Mouse (Mus musculus) regulatory T cell (primary cell): ENCODE results near the gene Rasgef1b.

Experiments used
- in situ Hi-C: fragments of 300-600 bp; cut with MboI, MseI; formaldehyde crosslinking; loops from one replicate; pipeline ENCODE4 v1.15.1; 2025; ENCODE audit warnings: high pct_unique_total_duplicates

Rasgef1b gene

GRCm38 (mm10) chr5:99224571-99225011 lies 504.3 kb downstream of the Rasgef1b start:
- in situ Hi-C loops = loop anchor here (25.0 kb wide), 1 partner anchor 863 kb away; no protein-coding TSS in a partner anchor

- in situ Hi-C loops = loop anchor here (25.0 kb wide), 1 partner anchor 863 kb away; no protein-coding TSS in a partner anchor
Measured at GRCm38 (mm10) chr5:99223869-99224498, 504.9 kb downstream of the Rasgef1b start.

GRCm38 (mm10) chr5:99218385-99218784 lies 510.5 kb downstream of the Rasgef1b start:
- in situ Hi-C loops = loop anchor here (25.0 kb wide), 1 partner anchor 869 kb away; no protein-coding TSS in a partner anchor

- in situ Hi-C loops = loop anchor here (25.0 kb wide), 1 partner anchor 871 kb away; no protein-coding TSS in a partner anchor
Measured at GRCm38 (mm10) chr5:99216588-99217152, 512.2 kb downstream of the Rasgef1b start.

GRCm38 (mm10) chr5:99215207-99216157 lies 513.4 kb downstream of the Rasgef1b start:
- in situ Hi-C loops = loop anchor here (25.0 kb wide), 1 partner anchor 872 kb away; no protein-coding TSS in a partner anchor

- in situ Hi-C loops = loop anchor here (25.0 kb wide), 1 partner anchor 873 kb away; no protein-coding TSS in a partner anchor
Measured at GRCm38 (mm10) chr5:99214400-99214799, 514.5 kb downstream of the Rasgef1b start.

- in situ Hi-C loops = loop anchor here (25.0 kb wide), 1 partner anchor 874 kb away; no protein-coding TSS in a partner anchor
Measured at GRCm38 (mm10) chr5:99213211-99213610, 515.7 kb downstream of the Rasgef1b start.

GRCm38 (mm10) chr5:99203475-99203874 lies 525.4 kb downstream of the Rasgef1b start:
- in situ Hi-C loops = loop anchor here (5.0 to 25.0 kb wide), 3 partner anchors 389 to 884 kb away; no protein-coding TSS in a partner anchor

GRCm38 (mm10) chr5:99202074-99202837 lies 526.6 kb downstream of the Rasgef1b start:
- in situ Hi-C loops = loop anchor here (5.0 to 25.0 kb wide), 3 partner anchors 390 to 885 kb away; no protein-coding TSS in a partner anchor

GRCm38 (mm10) chr5:99195436-99195835 lies 533.4 kb downstream of the Rasgef1b start:
- in situ Hi-C loops = no loop called here

GRCm38 (mm10) chr5:99190941-99191800 lies 537.7 kb downstream of the Rasgef1b start:
- in situ Hi-C loops = no loop called here

- in situ Hi-C loops = no loop called here
Measured at GRCm38 (mm10) chr5:99183637-99184036, 545.2 kb downstream of the Rasgef1b start.

GRCm38 (mm10) chr5:99174608-99175385 lies 554.1 kb downstream of the Rasgef1b start:
- in situ Hi-C loops = loop anchor here (25.0 kb wide), 1 partner anchor 812 kb away; no protein-coding TSS in a partner anchor

- in situ Hi-C loops = loop anchor here (25.0 kb wide), 1 partner anchor 808 kb away; no protein-coding TSS in a partner anchor
Measured at GRCm38 (mm10) chr5:99169836-99170235, 559.0 kb downstream of the Rasgef1b start.

- in situ Hi-C loops = loop anchor here (25.0 kb wide), 1 partner anchor 805 kb away; no protein-coding TSS in a partner anchor
Measured at GRCm38 (mm10) chr5:99167767-99168166, 561.1 kb downstream of the Rasgef1b start.
